Mouse (Mus musculus) ES-Bruce4 (cell line): ENCODE data around the gene Fmn2. TPM values are rescaled to one million over a fixed set of nuclear protein-coding genes. Genes with fewer than 3 reads are reported as not detected.

ENCODE experiments used
- H3K27ac ChIP-seq: 2 replicates; pipeline ENCODE4 v1.5.1; 2012; ENCODE audit warnings: low read length, inconsistent platforms; ENCODE audit not compliant: insufficient read depth
- H3K27me3 ChIP-seq: 2 replicates; pipeline ENCODE4 v1.6.1; 2012; ENCODE audit warnings: mild to moderate bottlenecking, low read length, inconsistent platforms; ENCODE audit not compliant: control insufficient read depth, poor library complexity, insufficient read depth, severe bottlenecking
- H3K36me3 ChIP-seq: 2 replicates; pipeline ENCODE4 v1.6.1; 2012; ENCODE audit warnings: inconsistent platforms, mild to moderate bottlenecking, low read length, moderate library complexity; ENCODE audit not compliant: control insufficient read depth, poor library complexity, insufficient read depth, severe bottlenecking
- H3K4me1 ChIP-seq: one replicate; pipeline ENCODE4 v1.8.1; 2011; ENCODE audit warnings: low read length; ENCODE audit not compliant: control insufficient read depth, insufficient read depth
- H3K4me3 ChIP-seq: 2 replicates; pipeline ENCODE4 v1.5.1; 2011; ENCODE audit warnings: low read depth, mild to moderate bottlenecking, low read length
- H3K9ac ChIP-seq: 2 replicates; pipeline ENCODE4 v1.6.1; 2012; ENCODE audit warnings: low read depth, mild to moderate bottlenecking, inconsistent platforms; ENCODE audit not compliant: poor library complexity, severe bottlenecking
- H3K9me3 ChIP-seq: replicated peaks from 2 replicates; pipeline ENCODE4 v1.6.1; 2012; ENCODE audit warnings: mild to moderate bottlenecking, low read length, inconsistent platforms; ENCODE audit not compliant: control insufficient read depth, poor library complexity, insufficient read depth, severe bottlenecking
- CTCF ChIP-seq: IDR thresholded peaks from one replicate; pipeline ENCODE4 v1.8.1; 2011; ENCODE audit warnings: low read depth, low read length
- EP300 ChIP-seq: IDR thresholded peaks from 2 replicates; pipeline ENCODE4 v1.6.1; 2011; ENCODE audit warnings: low read depth, low read length; ENCODE audit not compliant: insufficient read depth
- POLR2A ChIP-seq: IDR thresholded peaks from one replicate; pipeline ENCODE4 v1.8.1; 2011; ENCODE audit warnings: low read length; ENCODE audit not compliant: insufficient read depth
- polyA plus RNA-seq: library from polyadenylated mRNA; stranded (reverse); fragments of >200 nt; gene quantifications from 2 replicates; pipeline ENCODE4 v1.2.4, GENCODE M21; 2011; ENCODE audit warnings: low read depth; ENCODE audit not compliant: missing spikeins, insufficient read depth, insufficient read length

The Fmn2 gene
- polyA plus RNA-seq, 1 experiment = 4.0 TPM

GRCm38 (mm10) chr1:174564561-174564960 is 62.9 kb downstream of the Fmn2 start:
- no peaks in the 10 kb centered on the region for H3K36me3 ChIP-seq
- no peaks in the 10 kb centered on the region for H3K27me3 ChIP-seq
- no peak overlapping the region for H3K4me3 ChIP-seq
- no peak for TF ChIP-seq POLR2A
- TF ChIP-seq EP300 = no peak
- no peak for TF ChIP-seq CTCF
- no peak overlapping the region for H3K27ac ChIP-seq
- no peaks in the 10 kb centered on the region for H3K9me3 ChIP-seq
- H3K4me1 ChIP-seq = no peaks in the 10 kb centered on the region
- no peak overlapping the region for H3K9ac ChIP-seq

- Histone ChIP-seq H3K9me3 (no peaks in the 10 kb centered on the region), H3K27me3 (no peaks in the 10 kb centered on the region), H3K36me3 (no peaks in the 10 kb centered on the region), H3K9ac (no peak overlapping the region), H3K4me3 (no peak overlapping the region), H3K4me1 (no peaks in the 10 kb centered on the region), H3K27ac (no peak overlapping the region)
- TF ChIP-seq POLR2A (no peak), CTCF (no peak), EP300 (no peak)
Measured at GRCm38 (mm10) chr1:174568609-174569008, 67.0 kb downstream of the Fmn2 start.

GRCm38 (mm10) chr1:174592420-174592980 is 90.9 kb downstream of the Fmn2 start:
- Histone ChIP-seq H3K4me1 (no peaks in the 10 kb centered on the region), H3K27me3 (no peaks in the 10 kb centered on the region), H3K36me3 (no peaks in the 10 kb centered on the region), H3K27ac (no peak overlapping the region), H3K9ac (no peak overlapping the region), H3K4me3 (no peak overlapping the region), H3K9me3 (no peaks in the 10 kb centered on the region)
- TF ChIP-seq CTCF (peak; percentile 4), EP300 (no peak), POLR2A (no peak)

- H3K9me3 ChIP-seq = no peaks in the 10 kb centered on the region
- no peak overlapping the region for H3K9ac ChIP-seq
- no peaks in the 10 kb centered on the region for H3K36me3 ChIP-seq
- H3K4me3 ChIP-seq = no peak overlapping the region
- H3K27ac ChIP-seq = no peak overlapping the region
- TF ChIP-seq POLR2A (no peak), CTCF (peak; percentile 42)
- H3K4me1 ChIP-seq = no peaks in the 10 kb centered on the region
- H3K27me3 ChIP-seq = no peaks in the 10 kb centered on the region
Measured at GRCm38 (mm10) chr1:174594989-174595388, 93.4 kb downstream of the Fmn2 start.

- H3K9ac ChIP-seq = no peak overlapping the region
- H3K9me3 ChIP-seq = no peaks in the 10 kb centered on the region
- no peaks in the 10 kb centered on the region for H3K36me3 ChIP-seq
- TF ChIP-seq EP300 (no peak), CTCF (no peak), POLR2A (no peak)
- H3K4me1 ChIP-seq = no peaks in the 10 kb centered on the region
- no peaks in the 10 kb centered on the region for H3K27me3 ChIP-seq
- H3K4me3 ChIP-seq = no peak overlapping the region
- no peak overlapping the region for H3K27ac ChIP-seq
Measured at GRCm38 (mm10) chr1:174597495-174597894, 95.9 kb downstream of the Fmn2 start.

GRCm38 (mm10) chr1:174598226-174598625 is 96.6 kb downstream of the Fmn2 start:
- Histone ChIP-seq H3K4me3 (no peak overlapping the region), H3K36me3 (no peaks in the 10 kb centered on the region), H3K9me3 (no peaks in the 10 kb centered on the region), H3K27ac (no peak overlapping the region), H3K9ac (no peak overlapping the region), H3K4me1 (no peaks in the 10 kb centered on the region), H3K27me3 (no peaks in the 10 kb centered on the region)
- TF ChIP-seq CTCF (no peak), POLR2A (no peak), EP300 (no peak)
